Mouse (Mus musculus): ENCODE measurements around the gene Jarid2. TPM values are rescaled to one million over a fixed set of nuclear protein-coding genes. Genes with fewer than 3 reads are reported as not detected.

The Jarid2 gene
- polyA plus RNA-seq, 1 experiment from 2014 or later: 31.7 TPM

DNA sequence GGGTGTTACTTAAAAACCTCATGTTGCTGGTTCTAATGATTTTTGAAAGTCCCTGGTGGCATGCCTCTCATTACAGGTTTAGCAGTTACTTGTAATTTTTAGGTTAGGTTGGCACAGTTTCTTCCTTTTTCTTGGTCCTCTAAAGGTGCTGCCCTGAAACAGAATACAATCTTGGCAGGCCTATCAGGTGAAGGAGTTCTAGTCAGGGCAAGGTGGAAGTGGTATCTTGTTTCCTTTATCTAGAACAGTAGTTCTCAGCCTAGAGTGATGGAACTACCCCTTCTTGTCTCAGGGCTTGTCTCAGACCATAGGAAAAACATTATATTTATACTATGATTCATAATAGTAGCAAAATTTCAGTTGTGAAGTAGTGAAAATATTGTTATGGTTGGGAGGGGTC is 93.3 kb downstream of the Jarid2 start:
- ATAC-seq (ENCODE audit: low FRiP score, low TSS enrichment): no peak
- DNase-seq: no peak
- no peak overlapping the region for H3K9ac ChIP-seq (replicated peaks; ENCODE audit: low read length)
- H3K9me3 ChIP-seq (ENCODE audit: control insufficient read depth, low read length): no peaks in the 10 kb centered on the region
- H3K36me3 ChIP-seq (ENCODE audit: control insufficient read depth, insufficient read depth, low read length): no peaks in the 10 kb centered on the region
- H3K4me1 ChIP-seq (ENCODE audit: control insufficient read depth, insufficient read depth, low read length): peaks cover 10% of the 10 kb centered on the region
- H3K27ac ChIP-seq (replicated peaks; ENCODE audit: low read depth, low read length): no peak overlapping the region
- no peak overlapping the region for H3K4me2 ChIP-seq (ENCODE audit: low read length)
- no peaks in the 10 kb centered on the region for H3K27me3 ChIP-seq (ENCODE audit: control insufficient read depth, insufficient read depth, low read length)
- no peak overlapping the region for H3K4me3 ChIP-seq (replicated peaks; ENCODE audit: low read depth, low read length)

DNA sequence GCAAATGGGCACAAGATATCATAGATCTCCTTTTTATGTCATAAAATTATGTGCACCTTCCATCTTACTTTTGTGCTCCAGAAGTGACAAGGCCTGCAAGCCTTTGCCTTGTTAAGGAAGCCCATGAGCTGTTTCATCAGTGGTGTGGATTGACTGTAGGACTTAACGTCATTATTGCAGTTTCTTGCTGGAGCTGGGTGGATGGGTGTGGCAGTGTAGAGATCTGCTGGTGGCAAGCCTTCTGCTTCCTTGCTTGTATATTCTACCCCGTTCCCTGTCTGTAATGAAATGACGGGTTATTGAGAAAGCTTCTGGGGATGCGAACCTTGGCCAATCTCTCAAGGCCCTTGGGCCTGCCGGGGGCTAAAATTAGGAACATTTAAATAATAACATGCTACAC is 99.6 kb downstream of the Jarid2 start:
- WGBS: 86% methylated on average over 5 of the region's 5 CpGs
- Histone ChIP-seq H3K4me2 (ENCODE audit: low read length) (no peak overlapping the region), H3K4me1 (ENCODE audit: control insufficient read depth, insufficient read depth, low read length) (no peaks in the 10 kb centered on the region), H3K4me3 (replicated peaks; ENCODE audit: low read depth, low read length) (no peak overlapping the region), H3K9me3 (ENCODE audit: control insufficient read depth, low read length) (no peaks in the 10 kb centered on the region), H3K36me3 (ENCODE audit: control insufficient read depth, insufficient read depth, low read length) (no peaks in the 10 kb centered on the region), H3K9ac (replicated peaks; ENCODE audit: low read length) (no peak overlapping the region), H3K27ac (replicated peaks; ENCODE audit: low read depth, low read length) (no peak overlapping the region), H3K27me3 (ENCODE audit: control insufficient read depth, insufficient read depth, low read length) (no peaks in the 10 kb centered on the region)
- ATAC-seq (ENCODE audit: low FRiP score, low TSS enrichment): no peak
- no peak for DNase-seq

DNA sequence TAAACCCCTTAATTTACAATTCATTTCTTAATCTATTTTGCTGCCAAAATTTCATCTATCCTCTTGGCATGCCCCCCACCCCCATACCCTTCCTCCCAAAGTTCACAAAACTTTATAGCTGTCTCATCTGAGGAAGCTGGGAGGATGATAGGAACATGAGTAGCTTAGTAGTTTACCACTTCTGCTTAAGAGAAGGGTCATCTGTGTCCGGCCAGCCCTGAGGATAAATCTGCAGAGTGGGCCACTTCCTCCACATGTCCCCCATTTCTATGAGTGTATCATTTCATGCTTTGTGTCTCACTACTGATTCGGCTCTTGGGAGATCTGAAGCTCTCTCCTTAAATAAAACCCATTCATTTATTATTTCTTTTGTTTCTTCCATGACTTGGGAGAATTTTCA is 102.8 kb downstream of the Jarid2 start:
- no peaks in the 10 kb centered on the region for H3K4me1 ChIP-seq (ENCODE audit: control insufficient read depth, insufficient read depth, low read length)
- 80% methylated on average over 2 of the region's 2 CpGs for WGBS
- no peak for ATAC-seq (ENCODE audit: low FRiP score, low TSS enrichment)
- H3K27ac ChIP-seq (replicated peaks; ENCODE audit: low read depth, low read length): no peak overlapping the region
- H3K9ac ChIP-seq (replicated peaks; ENCODE audit: low read length): no peak overlapping the region
- H3K27me3 ChIP-seq (ENCODE audit: control insufficient read depth, insufficient read depth, low read length): no peaks in the 10 kb centered on the region
- DNase-seq: no peak
- H3K36me3 ChIP-seq (ENCODE audit: control insufficient read depth, insufficient read depth, low read length): no peaks in the 10 kb centered on the region
- no peak overlapping the region for H3K4me3 ChIP-seq (replicated peaks; ENCODE audit: low read depth, low read length)
- H3K4me2 ChIP-seq (ENCODE audit: low read length): no peak overlapping the region
- H3K9me3 ChIP-seq (ENCODE audit: control insufficient read depth, low read length): no peaks in the 10 kb centered on the region

DNA sequence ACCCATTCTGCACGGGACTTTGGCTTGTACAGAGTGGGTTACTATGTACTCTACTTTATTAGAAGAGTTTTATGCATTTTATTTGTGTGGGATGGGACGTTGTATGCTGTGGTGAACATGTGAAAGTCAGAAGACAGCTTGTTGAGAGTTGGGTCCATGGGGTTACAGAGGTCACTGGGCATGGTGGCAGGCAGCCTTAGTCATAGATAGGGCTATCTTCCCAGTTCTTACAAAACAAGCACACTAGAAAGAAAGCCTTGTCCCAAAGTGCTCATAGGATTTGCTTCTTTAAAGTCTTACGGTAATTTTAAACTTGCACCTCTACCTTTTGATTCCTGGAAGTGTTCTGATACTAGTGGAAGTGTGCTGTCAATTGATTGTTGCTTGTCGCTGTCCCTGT is 103.6 kb downstream of the Jarid2 start:
- Histone ChIP-seq H3K9me3 (ENCODE audit: control insufficient read depth, low read length) (no peaks in the 10 kb centered on the region), H3K9ac (replicated peaks; ENCODE audit: low read length) (no peak overlapping the region), H3K36me3 (ENCODE audit: control insufficient read depth, insufficient read depth, low read length) (no peaks in the 10 kb centered on the region), H3K4me1 (ENCODE audit: control insufficient read depth, insufficient read depth, low read length) (no peaks in the 10 kb centered on the region), H3K4me3 (replicated peaks; ENCODE audit: low read depth, low read length) (no peak overlapping the region), H3K27ac (replicated peaks; ENCODE audit: low read depth, low read length) (no peak overlapping the region), H3K27me3 (ENCODE audit: control insufficient read depth, insufficient read depth, low read length) (no peaks in the 10 kb centered on the region), H3K4me2 (ENCODE audit: low read length) (no peak overlapping the region)
- 90% methylated on average over 4 of the region's 4 CpGs for WGBS
- ATAC-seq (ENCODE audit: low FRiP score, low TSS enrichment) (no peak), DNase-seq (no peak)

DNA sequence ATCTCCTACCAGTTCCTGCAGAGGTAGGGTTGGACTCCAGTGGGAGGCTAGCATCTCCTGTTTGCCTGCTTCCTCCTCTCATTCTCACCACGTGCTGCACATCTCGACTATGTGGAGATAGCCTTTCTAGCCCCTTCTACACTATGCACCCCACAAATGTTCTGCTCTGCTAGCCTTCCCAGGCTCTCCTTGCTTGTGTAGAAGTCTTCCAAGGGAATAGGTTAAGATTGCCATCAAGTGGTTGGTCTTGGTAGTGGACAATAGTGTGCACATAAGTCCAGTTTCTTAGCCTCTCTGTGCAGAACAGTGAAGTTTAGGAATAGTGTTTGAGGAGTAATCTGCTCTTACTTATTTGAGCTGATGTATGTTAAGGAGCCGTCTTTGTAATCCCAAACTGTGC is 104.1 kb downstream of the Jarid2 start:
- Histone ChIP-seq H3K27me3 (ENCODE audit: control insufficient read depth, insufficient read depth, low read length) (no peaks in the 10 kb centered on the region), H3K9me3 (ENCODE audit: control insufficient read depth, low read length) (no peaks in the 10 kb centered on the region), H3K27ac (replicated peaks; ENCODE audit: low read depth, low read length) (no peak overlapping the region), H3K36me3 (ENCODE audit: control insufficient read depth, insufficient read depth, low read length) (no peaks in the 10 kb centered on the region), H3K4me1 (ENCODE audit: control insufficient read depth, insufficient read depth, low read length) (no peaks in the 10 kb centered on the region), H3K4me2 (ENCODE audit: low read length) (no peak overlapping the region), H3K9ac (replicated peaks; ENCODE audit: low read length) (no peak overlapping the region), H3K4me3 (replicated peaks; ENCODE audit: low read depth, low read length) (no peak overlapping the region)
- WGBS: 54% methylated on average over 3 of the region's 3 CpGs
- ATAC-seq (ENCODE audit: low FRiP score, low TSS enrichment) (no peak), DNase-seq (peak; percentile 84)

DNA sequence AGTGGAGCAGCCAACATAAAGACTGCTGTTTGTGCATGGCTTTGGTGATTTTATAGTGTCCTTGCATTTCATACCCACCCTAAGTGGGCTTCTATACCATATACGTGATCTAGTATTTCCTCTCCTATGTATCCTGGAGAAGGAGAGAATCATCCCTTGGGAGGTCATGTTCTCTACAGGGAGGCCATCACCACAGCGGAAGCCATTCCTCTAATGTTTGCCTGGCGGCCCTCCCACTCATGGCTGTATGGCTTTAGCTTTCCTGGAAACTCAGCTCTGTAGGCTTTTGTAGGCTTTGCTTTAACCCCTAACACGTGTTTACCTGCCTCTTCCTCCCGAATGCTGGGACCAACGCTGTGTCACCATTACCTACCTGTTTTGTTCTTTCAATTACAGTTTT is 108.2 kb downstream of the Jarid2 start:
- no peak overlapping the region for H3K4me3 ChIP-seq (replicated peaks; ENCODE audit: low read depth, low read length)
- H3K9ac ChIP-seq (replicated peaks; ENCODE audit: low read length): no peak overlapping the region
- H3K27ac ChIP-seq (replicated peaks; ENCODE audit: low read depth, low read length): no peak overlapping the region
- H3K27me3 ChIP-seq (ENCODE audit: control insufficient read depth, insufficient read depth, low read length): no peaks in the 10 kb centered on the region
- no peaks in the 10 kb centered on the region for H3K36me3 ChIP-seq (ENCODE audit: control insufficient read depth, insufficient read depth, low read length)
- H3K9me3 ChIP-seq (ENCODE audit: control insufficient read depth, low read length): no peaks in the 10 kb centered on the region
- no peak for ATAC-seq (ENCODE audit: low FRiP score, low TSS enrichment)
- peaks cover 20% of the 10 kb centered on the region for H3K4me1 ChIP-seq (ENCODE audit: control insufficient read depth, insufficient read depth, low read length)
- H3K4me2 ChIP-seq (ENCODE audit: low read length): no peak overlapping the region
- 86% methylated on average over 6 of the region's 6 CpGs for WGBS
- DNase-seq: no peak

DNA sequence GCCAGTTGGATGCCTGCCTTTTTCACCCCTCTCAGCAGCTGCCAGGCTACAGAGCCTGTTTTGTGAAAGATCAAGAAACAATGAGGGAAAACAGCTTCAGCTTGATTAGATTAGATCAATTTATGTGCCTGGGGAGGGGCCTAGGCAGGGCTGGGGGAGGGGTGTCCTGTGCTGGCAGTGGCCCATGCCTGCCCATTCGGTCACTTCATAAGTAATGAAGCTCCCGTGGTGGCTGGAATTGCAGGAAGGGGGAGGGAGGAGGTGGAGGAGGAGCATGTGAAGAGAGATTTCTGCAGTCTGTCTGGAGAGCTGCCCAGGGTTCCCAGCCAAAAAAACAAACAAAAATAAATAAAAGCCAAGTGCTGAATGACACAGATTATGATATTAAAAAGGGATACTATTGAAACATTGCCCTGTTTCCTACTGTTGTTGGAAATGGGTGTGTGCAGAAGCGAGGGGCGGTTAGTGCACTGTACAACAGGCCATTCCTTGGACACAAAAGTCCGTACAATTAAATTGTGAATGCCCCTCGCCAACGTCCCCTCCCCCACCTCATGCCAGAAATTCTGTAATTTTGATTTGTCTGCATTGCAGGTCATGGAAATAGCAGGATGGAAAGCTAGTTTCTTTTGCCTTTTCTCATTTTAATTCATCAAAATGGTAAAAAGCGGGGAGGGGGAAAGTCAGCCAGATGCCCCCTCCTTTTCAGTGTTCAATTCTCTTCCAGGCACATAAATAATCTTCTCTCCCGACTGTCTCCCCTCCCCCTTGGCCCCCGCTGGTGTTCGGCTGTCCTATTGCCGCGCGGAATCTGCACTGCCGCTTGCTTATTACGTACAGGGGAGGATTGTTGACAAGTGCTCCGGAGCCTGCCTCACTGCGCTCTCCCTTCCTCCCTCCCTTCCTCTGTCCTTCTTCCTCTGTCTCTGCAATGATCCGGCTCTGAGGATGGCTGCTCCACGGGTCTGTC is 110.9 kb downstream of the Jarid2 start:
- peaks cover 41% of the 10 kb centered on the region for H3K4me1 ChIP-seq (ENCODE audit: control insufficient read depth, insufficient read depth, low read length)
- WGBS: 3% methylated on average over 20 of the region's 20 CpGs
- peak overlapping the region; percentile 96 for H3K27ac ChIP-seq (replicated peaks; ENCODE audit: low read depth, low read length)
- peak overlapping the region; percentile 69 for H3K9ac ChIP-seq (replicated peaks; ENCODE audit: low read length)
- no peaks in the 10 kb centered on the region for H3K36me3 ChIP-seq (ENCODE audit: control insufficient read depth, insufficient read depth, low read length)
- H3K9me3 ChIP-seq (ENCODE audit: control insufficient read depth, low read length): no peaks in the 10 kb centered on the region
- ATAC-seq (ENCODE audit: low FRiP score, low TSS enrichment) (peak; percentile 91), DNase-seq (peak; percentile 94)
- H3K4me2 ChIP-seq (ENCODE audit: low read length): peak overlapping the region; percentile 69
- H3K4me3 ChIP-seq (replicated peaks; ENCODE audit: low read depth, low read length): peak overlapping the region; percentile 47
- no peaks in the 10 kb centered on the region for H3K27me3 ChIP-seq (ENCODE audit: control insufficient read depth, insufficient read depth, low read length)

DNA sequence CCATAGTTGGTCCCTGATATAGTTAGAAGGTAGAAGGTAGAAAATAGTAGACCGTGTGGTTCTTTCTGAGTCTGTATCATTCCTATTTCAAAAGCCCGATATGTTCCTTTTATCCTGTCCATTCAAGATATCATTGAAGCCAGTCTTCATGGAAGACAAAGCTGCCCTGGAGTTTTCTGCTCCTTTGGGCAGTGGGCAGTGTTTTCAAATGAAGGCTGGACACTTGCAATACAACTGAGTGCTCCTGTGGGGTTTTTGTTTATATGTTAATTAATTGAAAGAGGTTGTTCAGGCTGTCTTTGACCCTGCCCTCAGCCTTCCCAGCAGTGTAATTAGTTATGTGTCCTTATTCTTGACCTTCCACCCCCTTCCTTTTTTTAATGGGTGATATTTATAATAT is 122.2 kb downstream of the Jarid2 start:
- peaks cover 20% of the 10 kb centered on the region; the same call in 1 of the 2 replicates for H3K36me3 ChIP-seq (ENCODE audit: control insufficient read depth, insufficient read depth, low read length)
- no peak overlapping the region for H3K27ac ChIP-seq (replicated peaks; ENCODE audit: low read depth, low read length)
- H3K4me3 ChIP-seq (replicated peaks; ENCODE audit: low read depth, low read length): no peak overlapping the region
- peaks cover 5% of the 10 kb centered on the region; the same call in 1 of the 2 replicates for H3K4me1 ChIP-seq (ENCODE audit: control insufficient read depth, insufficient read depth, low read length)
- ATAC-seq (ENCODE audit: low FRiP score, low TSS enrichment) (no peak), DNase-seq (no peak)
- no peak overlapping the region for H3K9ac ChIP-seq (replicated peaks; ENCODE audit: low read length)
- H3K27me3 ChIP-seq (ENCODE audit: control insufficient read depth, insufficient read depth, low read length): no peaks in the 10 kb centered on the region
- H3K9me3 ChIP-seq (ENCODE audit: control insufficient read depth, low read length): no peaks in the 10 kb centered on the region
- WGBS: 65% methylated on average over 2 of the region's 2 CpGs
- H3K4me2 ChIP-seq (ENCODE audit: low read length): no peak overlapping the region

DNA sequence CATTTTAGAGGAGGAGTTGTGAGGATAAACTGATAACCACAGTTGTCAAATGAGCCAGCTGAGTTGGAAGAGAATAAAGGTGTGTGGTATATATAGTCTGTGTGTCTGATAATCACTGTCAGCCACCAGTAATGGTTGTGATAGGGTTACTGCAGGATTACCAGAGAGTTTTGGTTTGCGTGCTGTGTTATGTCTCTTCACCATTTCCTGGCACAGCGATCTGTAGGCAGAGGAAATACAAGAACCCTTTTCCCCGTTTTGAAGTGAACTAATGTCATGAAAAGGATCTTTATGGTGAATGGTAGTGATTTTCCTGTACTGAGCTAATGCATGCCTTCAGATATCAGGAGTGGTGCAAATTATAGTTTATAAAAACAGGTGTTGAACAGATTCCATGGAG is 122.8 kb downstream of the Jarid2 start:
- H3K27me3 ChIP-seq (ENCODE audit: control insufficient read depth, insufficient read depth, low read length): no peaks in the 10 kb centered on the region
- DNase-seq (no peak), ATAC-seq (ENCODE audit: low FRiP score, low TSS enrichment) (no peak)
- H3K4me3 ChIP-seq (replicated peaks; ENCODE audit: low read depth, low read length): no peak overlapping the region
- H3K36me3 ChIP-seq (ENCODE audit: control insufficient read depth, insufficient read depth, low read length): peaks cover 20% of the 10 kb centered on the region; the same call in 1 of the 2 replicates
- 90% methylated on average over 3 of the region's 3 CpGs for WGBS
- H3K9me3 ChIP-seq (ENCODE audit: control insufficient read depth, low read length): no peaks in the 10 kb centered on the region
- H3K4me1 ChIP-seq (ENCODE audit: control insufficient read depth, insufficient read depth, low read length): peaks cover 7% of the 10 kb centered on the region; the same call in 1 of the 2 replicates
- no peak overlapping the region for H3K27ac ChIP-seq (replicated peaks; ENCODE audit: low read depth, low read length)
- no peak overlapping the region for H3K4me2 ChIP-seq (ENCODE audit: low read length)
- no peak overlapping the region for H3K9ac ChIP-seq (replicated peaks; ENCODE audit: low read length)

Data from midbrain, embryonic 14.5 days (tissue).